Mouse (Mus musculus): ENCODE data around the gene Nop14.
"Not testable (repeated sequence)": the region's sequence is repeated elsewhere in the genome, so short reads cannot be mapped to it uniquely, and the experiment has no call there.

Nop14 gene

DNA sequence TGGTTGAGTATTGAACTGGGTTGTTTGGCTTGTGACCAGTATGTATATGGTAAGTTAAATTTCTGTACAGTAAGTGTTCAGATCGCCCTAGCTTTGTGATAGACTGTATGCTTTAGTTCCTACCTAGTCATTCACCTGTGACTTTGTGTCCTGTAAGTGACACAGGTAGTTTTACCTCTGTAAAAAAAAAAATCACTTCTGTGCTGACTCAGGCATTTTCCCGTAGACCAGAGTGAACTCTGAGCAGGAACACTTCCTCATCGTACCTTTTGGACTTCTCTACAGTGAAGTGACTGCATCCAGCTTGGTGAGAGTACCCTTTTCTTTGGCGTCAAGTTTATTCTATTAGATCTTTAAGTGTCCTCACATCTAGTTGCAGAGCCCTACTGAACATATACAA, 50.0 kb downstream of the Nop14 start:
- no peak for DNase-seq (ENCODE audit: low read depth)

DNA sequence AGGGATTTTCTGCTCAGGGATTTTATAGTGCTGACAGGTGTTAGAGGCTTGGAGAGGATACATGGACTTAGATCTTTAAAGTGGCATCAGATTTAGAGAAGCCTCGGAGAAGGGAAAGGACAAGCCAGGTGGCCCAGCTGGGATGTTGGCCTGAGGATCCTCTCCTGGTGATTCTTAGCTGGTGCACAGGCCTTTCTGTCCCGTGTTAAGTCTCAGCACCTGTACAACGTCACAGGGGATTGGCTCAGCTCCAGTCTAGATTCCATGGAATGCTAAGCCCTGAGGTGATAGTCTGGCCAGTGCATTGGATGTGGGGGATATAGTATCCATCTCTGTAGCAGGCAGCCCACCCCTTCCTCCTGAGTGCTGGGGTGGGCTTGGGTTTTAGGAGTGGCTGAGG, 51.7 kb downstream of the Nop14 start:
- DNase-seq (ENCODE audit: low read depth): no peak

DNA sequence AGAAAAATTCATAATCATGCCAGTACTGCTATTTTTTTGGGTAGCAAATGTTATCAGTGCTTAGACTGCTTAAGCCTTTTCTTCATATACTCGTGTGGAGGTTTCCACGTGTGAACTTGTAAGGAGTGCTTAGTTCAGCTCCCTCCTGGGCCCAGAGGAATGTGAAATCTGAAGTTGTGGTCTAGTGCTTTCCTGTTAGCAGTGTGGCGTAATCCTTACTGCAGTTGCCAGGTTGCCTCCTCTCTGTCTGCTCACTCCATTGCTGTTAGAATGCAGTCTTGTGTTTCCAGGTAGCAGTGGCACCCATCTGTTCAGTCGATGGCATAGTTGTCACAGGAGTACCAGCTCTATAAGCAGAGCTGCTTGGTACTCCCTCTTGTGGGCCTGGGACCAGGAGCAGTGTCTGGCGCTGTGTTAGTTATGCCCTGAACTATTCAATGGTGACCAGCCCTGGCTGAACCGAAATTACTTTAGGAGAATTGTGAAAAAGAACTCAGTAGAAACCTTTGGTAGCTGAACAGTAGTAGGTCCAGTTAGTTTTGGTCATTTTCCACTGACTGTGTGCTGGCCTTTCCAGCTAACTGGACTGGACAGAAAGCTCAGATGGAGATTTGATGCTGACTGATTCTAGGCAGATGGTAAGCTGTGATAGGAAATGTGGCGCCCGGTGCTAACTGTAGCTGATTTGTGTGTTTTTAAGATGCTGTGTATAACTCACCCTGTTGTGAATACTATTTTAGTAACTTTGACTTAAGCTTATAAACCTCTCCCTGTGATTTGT, 52.7 kb downstream of the Nop14 start:
- no peak for DNase-seq (ENCODE audit: low read depth)

DNA sequence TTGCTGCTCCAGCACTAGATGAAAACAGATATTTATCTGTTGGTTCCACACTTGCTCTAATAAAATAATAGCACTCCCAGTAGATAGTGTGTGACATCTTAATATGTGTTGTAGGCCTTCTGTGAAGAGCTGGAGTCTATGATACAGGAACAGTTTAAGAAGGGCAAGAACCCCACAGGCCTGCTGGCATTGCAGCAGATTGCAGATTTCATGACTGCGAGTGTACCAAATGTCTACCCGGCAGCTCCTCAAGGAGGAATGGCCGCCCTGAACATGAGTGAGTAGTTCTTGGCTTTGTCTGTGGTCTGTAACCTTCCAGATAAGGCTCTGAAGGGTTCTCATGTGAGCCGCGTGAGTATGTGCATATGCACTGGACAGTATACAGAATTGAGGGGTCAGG, 55.4 kb downstream of the Nop14 start:
- DNase-seq (ENCODE audit: low read depth): no peak

DNA sequence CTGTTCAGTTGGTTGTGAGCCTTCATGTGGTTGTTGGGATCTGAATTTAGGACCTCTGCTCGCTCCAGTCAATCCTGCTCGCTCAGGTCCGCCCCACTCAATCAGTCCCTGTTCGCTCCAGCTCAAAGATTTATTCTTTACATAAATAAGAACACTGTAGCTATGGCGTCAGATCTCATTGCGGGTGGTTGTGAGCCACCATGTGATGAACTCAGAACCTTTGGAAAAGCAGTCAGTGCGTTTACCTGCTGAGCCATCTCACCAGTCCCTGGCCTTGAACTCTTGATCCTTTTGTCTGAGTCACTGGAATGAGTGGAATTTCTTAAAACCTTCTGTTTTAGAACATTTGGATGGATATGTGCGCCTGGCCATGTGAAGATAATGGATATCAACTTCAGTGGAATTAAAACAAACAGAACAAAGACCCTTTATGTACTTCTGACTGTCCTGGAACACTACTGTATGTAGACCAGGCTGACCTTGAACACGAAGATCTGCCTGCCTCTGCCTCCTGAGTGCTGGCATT, 66.7 kb downstream of the Nop14 start:
- DNase-seq (ENCODE audit: low read depth): no peak

DNA sequence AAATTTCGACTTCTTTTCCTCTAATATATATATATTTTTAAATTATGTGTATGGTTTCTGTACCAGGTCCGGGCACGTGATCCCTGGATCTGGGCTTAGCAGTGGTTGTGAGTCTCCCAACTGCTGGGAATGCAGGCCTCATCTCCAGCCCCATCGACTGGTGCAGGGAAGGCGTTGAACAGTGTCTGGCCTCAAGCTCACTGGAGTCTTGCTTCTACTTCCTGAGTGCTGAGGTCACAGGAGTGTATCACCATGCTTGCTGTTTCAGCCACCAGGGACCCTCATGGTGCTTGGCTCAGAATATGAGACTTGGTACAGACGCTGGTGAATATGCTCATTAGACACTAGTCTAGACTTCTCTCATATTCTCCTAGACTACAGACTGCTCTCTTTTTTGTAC, 67.3 kb downstream of the Nop14 start:
- no peak for DNase-seq (ENCODE audit: low read depth)

DNA sequence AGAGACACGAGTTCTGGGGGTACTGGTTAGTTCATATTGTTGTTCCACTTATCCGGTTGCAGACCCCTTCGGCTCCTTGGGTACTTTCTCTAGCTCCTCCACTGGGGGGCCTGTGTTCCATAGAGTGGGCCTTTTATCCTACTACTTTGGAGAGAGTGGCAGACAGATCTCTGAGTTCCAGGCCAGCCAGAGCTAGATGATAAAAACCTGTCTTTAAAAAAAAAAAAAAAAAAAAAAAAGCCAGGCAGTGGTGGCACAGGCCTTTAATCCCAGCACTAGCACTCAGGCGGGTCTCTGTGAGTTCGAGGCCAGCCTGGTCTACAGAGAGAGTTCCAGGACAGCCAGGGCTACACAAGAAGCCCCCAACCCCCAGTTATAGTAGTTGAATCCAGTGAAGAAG, 67.7 kb downstream of the Nop14 start:
- DNase-seq (ENCODE audit: low read depth): not testable (repeated sequence)

DNA sequence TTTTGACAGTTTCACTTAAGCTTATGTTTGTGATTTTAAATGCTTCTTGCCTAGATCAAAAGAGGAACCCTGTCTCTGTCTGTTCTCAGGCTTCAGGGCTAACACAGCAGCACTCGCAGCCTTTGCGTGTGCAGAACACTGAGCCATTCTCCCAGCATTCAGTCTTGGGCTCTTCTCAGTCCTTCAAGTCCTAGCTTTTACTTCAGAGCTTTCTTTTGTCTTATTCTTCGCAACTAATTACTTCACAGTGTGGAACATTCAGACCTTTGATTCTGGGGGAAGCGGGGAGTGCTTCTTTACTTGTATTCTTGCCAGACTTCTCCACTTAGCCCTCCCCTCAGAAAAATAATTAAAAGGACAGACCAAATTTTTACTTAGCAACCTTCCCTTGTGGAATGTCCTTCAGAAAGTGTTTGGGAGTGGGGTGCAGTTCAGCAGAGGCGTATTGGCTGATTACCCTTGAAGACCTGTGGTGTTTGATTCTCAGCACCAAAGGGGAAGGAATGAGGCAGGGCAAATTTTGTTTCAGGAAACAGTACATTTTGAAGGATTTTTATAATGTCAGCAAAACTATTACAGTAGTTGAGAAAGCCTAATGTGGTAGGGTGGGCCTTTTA, 68.5 kb downstream of the Nop14 start:
- no peak for DNase-seq (ENCODE audit: low read depth)

DNA sequence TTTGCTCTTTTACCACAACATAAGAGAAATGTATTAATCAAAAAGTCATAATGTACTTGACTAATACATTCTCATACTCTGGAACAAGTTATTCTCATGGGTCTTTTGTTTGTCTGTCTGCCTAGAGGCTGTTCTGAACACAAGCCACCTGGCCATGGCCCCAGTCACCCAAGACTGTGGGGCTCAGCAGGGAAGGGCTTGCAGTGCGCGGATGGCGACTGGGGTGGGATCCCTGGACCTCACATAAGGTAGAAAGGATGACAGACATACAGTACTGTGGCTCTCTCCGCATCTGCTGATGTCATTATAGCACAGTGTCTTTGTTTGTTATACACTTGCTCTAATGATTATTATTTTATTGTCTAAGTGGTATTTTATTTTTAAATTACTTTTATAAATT, 69.2 kb downstream of the Nop14 start:
- no peak for DNase-seq (ENCODE audit: low read depth)

DNA sequence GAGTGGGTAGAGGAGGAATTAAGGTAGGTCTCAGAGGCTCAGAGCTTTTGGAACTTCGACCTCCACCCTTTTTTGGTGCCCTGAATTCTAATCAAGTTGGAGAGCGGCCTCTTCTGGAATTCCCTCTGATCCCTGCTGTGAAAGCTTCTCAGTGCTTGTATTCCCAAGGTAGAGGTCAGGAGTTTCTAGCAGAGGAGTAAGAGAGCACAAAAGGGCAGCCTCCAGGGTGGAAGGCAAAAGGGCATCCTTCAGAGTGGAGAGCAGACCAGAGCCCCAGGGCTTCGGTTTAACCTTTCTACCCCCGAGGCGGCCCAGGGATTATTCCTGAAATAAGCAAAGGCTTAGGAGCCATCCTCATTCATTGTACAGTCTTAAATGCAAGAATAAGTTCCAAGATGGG, 69.9 kb downstream of the Nop14 start:
- no peak for DNase-seq (ENCODE audit: low read depth)
